Mouse (Mus musculus): Measurements from ENCODE around the gene Slc5a1.

DNA sequence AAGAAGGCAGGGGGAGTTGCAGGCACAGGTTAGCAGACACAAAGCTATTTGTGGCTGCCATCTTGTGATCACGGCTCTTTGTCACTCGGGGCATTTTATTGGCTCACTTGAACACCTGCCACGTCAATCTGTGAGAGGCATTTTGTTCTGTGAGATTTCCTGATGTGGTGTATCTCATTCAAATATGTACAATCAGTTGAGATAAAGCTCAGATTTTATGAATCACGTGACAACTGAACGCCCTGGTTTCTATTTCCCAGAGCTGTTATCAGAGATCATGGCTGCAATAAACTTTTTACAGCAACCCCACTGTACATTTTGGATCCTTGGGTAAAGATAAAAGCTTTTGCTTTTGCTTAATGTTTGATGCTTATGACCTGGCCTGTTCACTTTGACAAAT lies 31.6 kb downstream of the Slc5a1 start:
- TF ChIP-seq CTCF (IDR thresholded peaks at IDR 0.05; ENCODE audit: control insufficient read depth, insufficient read depth, insufficient replicate concordance, low read depth, low read length) (no peak), POLR2A (IDR thresholded peaks at IDR 0.05; ENCODE audit: control insufficient read depth, low read depth, low read length) (no peak)
